Mouse (Mus musculus) embryonic fibroblast, embryonic 13.5 days (primary cell): ENCODE data around the gene Cd7.

Experiments
- CTCF ChIP-seq: IDR thresholded peaks from 2 replicates; pipeline ENCODE4 v1.5.1; 2011; ENCODE audit warnings: mild to moderate bottlenecking, control low read depth, low read length, moderate library complexity, borderline replicate concordance; ENCODE audit not compliant: insufficient read depth
- POLR2A ChIP-seq: IDR thresholded peaks from 2 replicates; pipeline ENCODE4 v1.6.1; 2011; ENCODE audit warnings: low read depth, mild to moderate bottlenecking, control low read depth, low read length, moderate library complexity

DNA sequence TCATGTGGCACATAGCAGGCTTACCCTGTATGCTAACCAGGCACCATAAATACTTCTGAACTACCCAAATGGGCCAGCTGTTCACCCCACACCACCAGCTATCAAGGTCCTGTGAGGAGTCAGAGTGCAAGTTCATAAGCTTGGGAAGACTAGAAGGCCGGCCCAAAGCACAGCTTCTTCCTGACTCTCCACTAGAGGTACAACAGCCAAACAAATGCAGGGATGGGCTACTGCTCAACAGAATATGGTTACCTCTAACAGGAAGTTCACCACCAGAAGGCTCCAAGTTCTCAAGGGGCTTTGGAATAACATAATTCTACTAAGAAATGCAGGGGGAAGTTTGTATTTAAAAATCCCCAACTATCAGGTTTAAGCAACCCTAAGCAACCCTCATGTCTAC is 49.7 kb downstream of the Cd7 start:
- TF ChIP-seq CTCF (no peak), POLR2A (no peak)
